Mouse (Mus musculus) testis, adult 2 months (tissue): ENCODE data around the gene S1pr5.

ENCODE experiments used
- CTCF ChIP-seq: fragments of 200-500 bp; IDR thresholded peaks from 2 replicates; pipeline ENCODE4 v1.5.1; 2012; ENCODE audit warnings: low read depth, mild to moderate bottlenecking, inconsistent platforms, low read length, moderate library complexity; ENCODE audit not compliant: control insufficient read depth, insufficient read depth, insufficient replicate concordance
- POLR2A ChIP-seq: fragments of 200-500 bp; IDR thresholded peaks from 2 replicates; pipeline ENCODE4 v1.6.1; 2012; ENCODE audit warnings: low read depth, mild to moderate bottlenecking, inconsistent platforms, low read length, moderate library complexity; ENCODE audit not compliant: control insufficient read depth

DNA sequence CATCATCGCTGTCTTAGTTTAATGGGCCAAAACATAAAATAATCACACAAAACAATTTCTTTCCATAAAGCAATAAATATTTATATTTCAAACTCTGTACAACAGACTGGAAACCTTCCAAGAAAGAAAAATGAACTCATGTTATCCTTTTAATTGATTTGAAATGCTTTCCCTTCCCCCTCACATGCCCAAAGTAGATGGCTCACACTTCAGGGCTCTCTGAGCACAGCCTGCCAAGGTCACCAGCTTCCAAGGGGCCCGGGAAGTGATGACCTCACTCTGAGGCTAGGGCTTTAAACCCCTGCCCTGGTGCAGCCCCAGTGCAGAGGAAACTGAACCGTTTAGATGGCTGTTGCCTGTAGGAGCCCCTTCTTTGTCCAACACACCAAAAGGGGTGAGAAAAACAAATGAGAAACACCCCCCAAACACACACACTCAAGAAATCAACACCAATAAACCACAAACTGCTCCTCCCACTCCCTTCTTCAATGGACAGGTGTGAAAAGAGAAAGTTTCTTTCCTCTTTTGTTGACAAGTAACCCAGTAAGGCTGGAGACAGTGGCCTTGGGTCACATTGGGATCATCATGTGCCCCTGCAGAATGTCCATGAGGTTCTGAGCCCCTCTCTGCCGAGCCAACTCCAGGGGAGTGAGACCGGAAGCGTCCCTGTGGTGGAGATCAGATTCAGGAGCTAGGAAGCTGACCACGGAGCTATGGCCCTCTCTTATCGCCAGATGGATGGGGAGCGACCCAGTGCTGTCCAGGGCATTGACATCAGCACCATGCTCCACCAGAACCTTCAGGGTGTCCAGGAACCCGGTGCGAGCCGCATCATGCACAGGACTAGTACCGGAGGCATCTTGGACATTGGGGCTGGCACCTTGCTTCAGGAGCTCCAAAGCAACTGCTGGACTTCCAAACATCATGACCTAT, 40.4 kb upstream of the S1pr5 start:
- no peak for TF ChIP-seq CTCF
- TF ChIP-seq POLR2A, result no peak
